Mouse (Mus musculus) midbrain, embryonic 11.5 days (tissue): Measurements from ENCODE around the gene Bst1. TPM values are rescaled to one million over a fixed set of nuclear protein-coding genes. Genes with fewer than 3 reads are reported as not detected.

Experiments
- ATAC-seq: fragments of 200-750 bp; cut with Nextera tagmentation; 2 replicates; pipeline ENCODE4 v1.8.0; 2017; ENCODE audit warnings: moderate TSS enrichment, moderate library complexity; ENCODE audit not compliant: low FRiP score
- DNase-seq: peaks from one replicate; pipeline ENCODE4 v3.0.0; 2015; ENCODE audit warnings: low spot score; ENCODE audit errors: missing footprints
- H3K27ac ChIP-seq: fragments of 300-500 bp; sonication (generic); 2 replicates; pipeline ENCODE4 v1.5.1; 2014; ENCODE audit warnings: low read depth, low read length
- H3K27me3 ChIP-seq: fragments of 300-500 bp; sonication (generic); 2 replicates; pipeline ENCODE4 v1.6.1; 2014; ENCODE audit warnings: mild to moderate bottlenecking, low read length, moderate library complexity, mixed read lengths; ENCODE audit not compliant: control insufficient read depth, insufficient read depth
- H3K36me3 ChIP-seq: fragments of 300-500 bp; sonication (generic); 2 replicates; pipeline ENCODE4 v1.6.1; 2014; ENCODE audit warnings: mild to moderate bottlenecking, low read length, moderate library complexity, mixed read lengths; ENCODE audit not compliant: control insufficient read depth, insufficient read depth
- H3K4me1 ChIP-seq: fragments of 300-500 bp; sonication (generic); 2 replicates; pipeline ENCODE4 v1.6.1; 2014; ENCODE audit warnings: low read length; ENCODE audit not compliant: control insufficient read depth, insufficient read depth
- H3K4me2 ChIP-seq: fragments of 300-500 bp; sonication (generic); 2 replicates; pipeline ENCODE4 v1.6.1; 2014; ENCODE audit warnings: mild to moderate bottlenecking, moderate library complexity
- H3K4me3 ChIP-seq: fragments of 300-500 bp; sonication (generic); 2 replicates; pipeline ENCODE4 v1.5.1; 2014; ENCODE audit warnings: low read depth, low read length
- H3K9ac ChIP-seq: fragments of 300-500 bp; sonication (generic); 2 replicates; pipeline ENCODE4 v1.6.1; 2014; ENCODE audit warnings: low read length
- H3K9me3 ChIP-seq: fragments of 300-500 bp; sonication (generic); 2 replicates; pipeline ENCODE4 v1.6.1; 2016; ENCODE audit warnings: low read length; ENCODE audit not compliant: control insufficient read depth
- WGBS: fragments of 180-500 bp; shearing (Covaris S2); extraction: QIAGEN DNeasy Blood & Tissue Kit; methylation state at CpG from one replicate; pipeline ENCODE4 v1.1.7; 2014; 5-methylcytosine and 5-hydroxymethylcytosine counted together
- polyA plus RNA-seq: library from polyadenylated mRNA; unstranded; fragments of >200 nt; fragmentation: Nextera tagmentation; extraction: Ambion mirVana; gene quantifications from 2 replicates; pipeline ENCODE4 v1.2.1, GENCODE M21; 2014

Gene Bst1
- polyA plus RNA-seq = 0.12 TPM in 1 of 2 replicates, not detected in the other

DNA sequence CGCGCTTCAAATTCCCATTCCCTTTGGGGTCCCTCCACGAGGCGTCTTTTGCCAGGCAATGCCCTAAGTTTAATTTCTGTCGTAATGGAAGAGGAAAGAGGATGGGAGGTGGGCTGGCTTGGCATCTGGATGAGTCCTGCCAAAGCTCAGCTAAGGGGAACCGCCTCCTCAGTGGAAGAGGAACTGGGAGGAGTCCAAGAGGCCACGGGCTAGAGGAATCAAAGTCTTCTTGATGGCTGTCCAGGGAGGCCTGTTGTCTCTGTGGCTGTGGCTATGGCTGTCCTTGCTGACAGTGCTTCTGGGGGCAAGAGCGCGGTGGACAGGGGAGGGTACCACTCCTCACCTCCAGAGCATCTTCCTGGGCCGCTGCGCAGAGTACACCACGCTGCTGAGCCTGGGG lies at the start of gene Bst1:
Bst1 (plus strand) TSS at position 191 of the 400 bp plus-strand sequence.
- DNase-seq (peak; percentile 79), ATAC-seq (no peak)
- Histone ChIP-seq H3K9me3 (no peaks in the 10 kb centered on the region), H3K4me1 (no peaks in the 10 kb centered on the region), H3K27me3 (no peaks in the 10 kb centered on the region), H3K27ac (no peak within 1 kb of the TSS), H3K4me2 (no peak within 1 kb of the TSS), H3K36me3 (no peaks in the 10 kb centered on the region), H3K9ac (no peak within 1 kb of the TSS), H3K4me3 (no peak within 1 kb of the TSS)
- 51% methylated on average over 12 of the region's 12 CpGs for WGBS

- Histone ChIP-seq H3K27me3 (no peaks in the 10 kb centered on the region), H3K27ac (no peak overlapping the region), H3K36me3 (peaks cover 4% of the 10 kb centered on the region; the same call in 1 of the 2 replicates), H3K9ac (no peak overlapping the region), H3K4me3 (no peak overlapping the region), H3K4me1 (no peaks in the 10 kb centered on the region), H3K4me2 (no peak overlapping the region), H3K9me3 (no peaks in the 10 kb centered on the region)
- ATAC-seq = no peak
- DNase-seq = no peak
- 94% methylated on average over 3 of the region's 3 CpGs for WGBS
These were observed 47.9 kb upstream of the Bst1 start for GRCm38 (mm10) chr5:43770618-43771354.

GRCm38 (mm10) chr5:43771555-43771954 lies 47.1 kb upstream of the Bst1 start:
- ATAC-seq = no peak
- Histone ChIP-seq H3K4me2 (no peak overlapping the region), H3K4me1 (no peaks in the 10 kb centered on the region), H3K4me3 (no peak overlapping the region), H3K27me3 (no peaks in the 10 kb centered on the region), H3K36me3 (peaks cover 4% of the 10 kb centered on the region; the same call in 1 of the 2 replicates), H3K27ac (no peak overlapping the region), H3K9ac (no peak overlapping the region), H3K9me3 (no peaks in the 10 kb centered on the region)
- no peak for DNase-seq
- WGBS = 91% methylated on average over 3 of the region's 3 CpGs

- no peaks in the 10 kb centered on the region for H3K9me3 ChIP-seq
- H3K36me3 ChIP-seq = 0 out of 2 replicates have a peak, but pooled peaks cover 2% of the 10 kb centered on the region
- H3K27me3 ChIP-seq = no peaks in the 10 kb centered on the region
- no peak overlapping the region for H3K4me2 ChIP-seq
- H3K4me1 ChIP-seq = peaks cover 6% of the 10 kb centered on the region
- no peak for ATAC-seq
- H3K9ac ChIP-seq = no peak overlapping the region
- H3K27ac ChIP-seq = no peak overlapping the region
- DNase-seq = no peak
- H3K4me3 ChIP-seq = no peak overlapping the region
These were observed 42.3 kb upstream of the Bst1 start for GRCm38 (mm10) chr5:43776407-43776806.

DNA sequence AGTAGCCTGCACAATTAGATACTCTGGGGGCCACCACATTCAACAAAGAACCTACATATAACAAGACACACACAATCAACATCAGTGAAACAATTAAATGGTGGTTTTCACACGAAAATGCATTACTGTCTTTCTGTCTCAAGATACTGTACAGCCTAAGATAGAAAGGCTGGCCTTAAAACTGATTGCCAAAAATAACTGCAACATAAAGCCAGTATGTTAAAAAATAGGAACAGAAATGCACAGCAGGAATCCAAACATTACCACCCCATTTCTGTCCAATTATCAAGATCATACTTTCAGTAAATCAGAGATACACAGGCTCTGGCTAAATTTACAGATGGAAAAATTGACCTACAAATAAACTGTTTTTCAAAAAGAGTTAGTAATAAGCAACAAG lies 41.7 kb upstream of the Bst1 start:
- no peak overlapping the region for H3K4me2 ChIP-seq
- H3K27me3 ChIP-seq = no peaks in the 10 kb centered on the region
- 0 out of 2 replicates have a peak, but pooled peaks cover 2% of the 10 kb centered on the region for H3K36me3 ChIP-seq
- H3K4me1 ChIP-seq = peaks cover 6% of the 10 kb centered on the region
- no peaks in the 10 kb centered on the region for H3K9me3 ChIP-seq
- WGBS = 69% methylated on average over 1 of the region's 1 CpGs
- no peak overlapping the region for H3K27ac ChIP-seq
- DNase-seq (no peak), ATAC-seq (no peak)
- H3K9ac ChIP-seq = no peak overlapping the region
- H3K4me3 ChIP-seq = no peak overlapping the region

GRCm38 (mm10) chr5:43778583-43778982 lies 40.1 kb upstream of the Bst1 start:
- Histone ChIP-seq H3K9ac (no peak overlapping the region), H3K36me3 (no peaks in the 10 kb centered on the region), H3K27ac (no peak overlapping the region), H3K9me3 (no peaks in the 10 kb centered on the region), H3K4me3 (no peak overlapping the region), H3K4me2 (no peak overlapping the region), H3K27me3 (no peaks in the 10 kb centered on the region), H3K4me1 (peaks cover 6% of the 10 kb centered on the region)
- ATAC-seq (no peak), DNase-seq (no peak)
- WGBS = 94% methylated on average over 3 of the region's 3 CpGs

- peak; percentile 94 for DNase-seq
- peak overlapping the region; percentile 80 for H3K4me2 ChIP-seq
- under 1% methylated on average over 23 of the region's 61 CpGs for WGBS
- H3K27me3 ChIP-seq = no peaks in the 10 kb centered on the region
- ATAC-seq = peak; percentile 78
- H3K36me3 ChIP-seq = no peaks in the 10 kb centered on the region
- H3K9me3 ChIP-seq = no peaks in the 10 kb centered on the region
- H3K4me1 ChIP-seq = peaks cover 6% of the 10 kb centered on the region
- peak overlapping the region; percentile 89 for H3K27ac ChIP-seq
- H3K9ac ChIP-seq = peak overlapping the region; percentile 96
- peak overlapping the region; percentile 82 for H3K4me3 ChIP-seq
These were observed 37.2 kb upstream of the Bst1 start for GRCm38 (mm10) chr5:43781423-43781976.

- ATAC-seq = peak; percentile 95
- 4% methylated on average over 74 of the region's 82 CpGs for WGBS
- H3K9ac ChIP-seq = peak overlapping the region; percentile 96
- H3K27ac ChIP-seq = peak overlapping the region; percentile 89
- peak overlapping the region; percentile 82 for H3K4me3 ChIP-seq
- H3K4me2 ChIP-seq = peak overlapping the region; percentile 80
- peaks cover 6% of the 10 kb centered on the region for H3K4me1 ChIP-seq
- H3K9me3 ChIP-seq = no peaks in the 10 kb centered on the region
- H3K27me3 ChIP-seq = no peaks in the 10 kb centered on the region
- no peaks in the 10 kb centered on the region for H3K36me3 ChIP-seq
- DNase-seq = peak; percentile 98
These were observed 36.4 kb upstream of the Bst1 start for GRCm38 (mm10) chr5:43781977-43782930.
